Mouse (Mus musculus) ES-E14 (cell line): Measurements from ENCODE around the gene 1700029F12Rik. TPM values are rescaled to one million over a fixed set of nuclear protein-coding genes. Genes with fewer than 3 reads are reported as not detected.
A peak's percentile ranks its signal among the peaks of the same experiment; 100 is the strongest.

Source experiments
- DNase-seq: peaks from one replicate; pipeline ENCODE4 v3.0.0-alpha.2; 2013; ENCODE audit warnings: low read depth, low spot score
- H3K27ac ChIP-seq: 2 replicates; pipeline ENCODE4 v1.5.1; 2012; ENCODE audit warnings: low read depth, mild to moderate bottlenecking, low read length, moderate library complexity, mixed read lengths; ENCODE audit not compliant: poor library complexity, insufficient read depth, severe bottlenecking
- H3K36me3 ChIP-seq: 2 replicates; pipeline ENCODE4 v1.6.1; 2012; ENCODE audit warnings: mild to moderate bottlenecking, low read length, moderate library complexity, mixed read lengths; ENCODE audit not compliant: control insufficient read depth, poor library complexity, insufficient read depth, severe bottlenecking
- H3K4me1 ChIP-seq, 2 experiments: fragments of 150-350 bp in 1 of 2; sonication (generic) in 1 of 2; 2 replicates each; pipeline ENCODE4 v1.6.1; 2012; ENCODE audit warnings: low read length in 2 of 2, mild to moderate bottlenecking in 1 of 2, mixed read lengths in 1 of 2; ENCODE audit not compliant: control insufficient read depth in 2 of 2, insufficient read depth in 2 of 2, poor library complexity in 1 of 2
- H3K4me3 ChIP-seq, 2 experiments: fragments of 150-350 bp in 1 of 2; sonication (generic) in 1 of 2; 2 replicates each; pipeline ENCODE4 v1.5.1; 2012; ENCODE audit warnings: low read length in 2 of 2, low read depth in 1 of 2, mild to moderate bottlenecking in 1 of 2, mixed read lengths in 1 of 2; ENCODE audit not compliant: insufficient read depth in 1 of 2, poor library complexity in 1 of 2, severe bottlenecking in 1 of 2
- H3K9ac ChIP-seq: 2 replicates; pipeline ENCODE4 v1.6.1; 2012; ENCODE audit warnings: low read depth, mild to moderate bottlenecking, low read length, mixed read lengths; ENCODE audit not compliant: poor library complexity, insufficient read depth, severe bottlenecking
- H3K9me3 ChIP-seq: fragments of 150-350 bp; sonication (generic); 2 replicates; pipeline ENCODE4 v1.6.1; 2012; ENCODE audit warnings: low read depth, mild to moderate bottlenecking, low read length; ENCODE audit not compliant: control insufficient read depth, insufficient read depth
- CHD2 ChIP-seq: IDR thresholded peaks from 2 replicates; pipeline ENCODE4 v1.6.1; 2014; ENCODE audit warnings: mild to moderate bottlenecking, low read depth, low read length, inconsistent platforms
- HCFC1 ChIP-seq: IDR thresholded peaks from 2 replicates; pipeline ENCODE4 v1.6.1; 2012; ENCODE audit warnings: low read length, inconsistent platforms, borderline replicate concordance; ENCODE audit not compliant: insufficient read depth
- MAFK ChIP-seq: IDR thresholded peaks from 2 replicates; pipeline ENCODE4 v1.6.1; 2014; ENCODE audit warnings: mild to moderate bottlenecking, low read depth, low read length, inconsistent platforms; ENCODE audit not compliant: insufficient read depth
- ZC3H11A ChIP-seq: IDR thresholded peaks from 2 replicates; pipeline ENCODE4 v1.6.1; 2012; ENCODE audit warnings: low read depth, mild to moderate bottlenecking, inconsistent platforms, low read length, borderline replicate concordance
- ZNF384 ChIP-seq: IDR thresholded peaks from 2 replicates; pipeline ENCODE4 v1.6.1; 2012; ENCODE audit warnings: low read depth, low read length, inconsistent platforms
- in situ Hi-C, 2 experiments: fragments of 600-800 bp; cut with MboI; formaldehyde crosslinking; loops; one replicate each; pipeline ENCODE4 v1.15.1; 2025; ENCODE audit warnings: low sequenced_read_pairs in 2 of 2, inconsistent platforms in 1 of 2; ENCODE audit not compliant: unreplicated experiment in 2 of 2
- total RNA-seq: library from RNA; depleted of rRNA; stranded (reverse); fragments of 300-350 nt; gene quantifications from 2 replicates; pipeline ENCODE4 v1.2.3, GENCODE M21; 2012

The 1700029F12Rik gene
- total RNA-seq, 1 experiment: not detected

DNA sequence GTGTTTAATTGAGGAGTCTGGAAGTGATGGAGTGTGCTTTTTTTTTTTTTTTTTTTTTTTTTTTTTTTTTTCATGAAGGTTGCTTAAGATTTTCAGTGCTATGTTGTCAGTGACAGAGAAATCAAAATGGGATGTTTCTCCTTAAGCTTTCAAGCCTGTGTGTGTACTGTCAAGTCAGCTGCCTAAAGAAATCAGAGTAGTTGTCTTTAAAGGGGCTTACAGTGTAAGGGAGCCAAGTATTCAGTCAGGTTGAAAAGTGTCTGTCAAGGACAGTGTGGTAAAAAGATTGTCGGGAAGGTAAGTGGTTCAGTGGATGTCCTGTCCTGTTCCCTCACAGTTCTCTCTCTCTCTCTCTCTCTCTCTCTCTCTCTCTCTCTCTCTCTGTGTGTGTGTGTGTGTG lies 39.3 kb upstream of the 1700029F12Rik start:
- H3K9me3 ChIP-seq: no peaks in the 10 kb centered on the region
- DNase-seq: no peak
- H3K36me3 ChIP-seq: peaks cover 3% of the 10 kb centered on the region
- peak overlapping the region; percentile 90 to 99; a peak in 3 of 4 replicates for H3K4me3 ChIP-seq
- in situ Hi-C loops: no loop called here
- TF ChIP-seq MAFK: no peak
- no peak for TF ChIP-seq HCFC1
- no peak for TF ChIP-seq CHD2
- no peak for TF ChIP-seq ZNF384
- no peak for TF ChIP-seq ZC3H11A
- no peak overlapping the region for H3K27ac ChIP-seq
- peaks cover 12 to 25% of the 10 kb centered on the region in 2 experiments for H3K4me1 ChIP-seq
- peak overlapping the region; percentile 41; the same call in 1 of the 2 replicates for H3K9ac ChIP-seq

GRCm38 (mm10) chr13:97071626-97072241 lies 37.6 kb upstream of the 1700029F12Rik start:
- Histone ChIP-seq H3K9ac (peak overlapping the region; percentile 88), H3K36me3 (no peaks in the 10 kb centered on the region), H3K9me3 (no peaks in the 10 kb centered on the region), H3K27ac (peak overlapping the region; percentile 99), H3K4me3 (peak overlapping the region; percentile 90 to 99), H3K4me1 (peaks cover 10 to 26% of the 10 kb centered on the region in 2 experiments)
- DNase-seq: no peak
- TF ChIP-seq MAFK (no peak), ZC3H11A (no peak), CHD2 (no peak)
- in situ Hi-C loops: no loop called here

DNA sequence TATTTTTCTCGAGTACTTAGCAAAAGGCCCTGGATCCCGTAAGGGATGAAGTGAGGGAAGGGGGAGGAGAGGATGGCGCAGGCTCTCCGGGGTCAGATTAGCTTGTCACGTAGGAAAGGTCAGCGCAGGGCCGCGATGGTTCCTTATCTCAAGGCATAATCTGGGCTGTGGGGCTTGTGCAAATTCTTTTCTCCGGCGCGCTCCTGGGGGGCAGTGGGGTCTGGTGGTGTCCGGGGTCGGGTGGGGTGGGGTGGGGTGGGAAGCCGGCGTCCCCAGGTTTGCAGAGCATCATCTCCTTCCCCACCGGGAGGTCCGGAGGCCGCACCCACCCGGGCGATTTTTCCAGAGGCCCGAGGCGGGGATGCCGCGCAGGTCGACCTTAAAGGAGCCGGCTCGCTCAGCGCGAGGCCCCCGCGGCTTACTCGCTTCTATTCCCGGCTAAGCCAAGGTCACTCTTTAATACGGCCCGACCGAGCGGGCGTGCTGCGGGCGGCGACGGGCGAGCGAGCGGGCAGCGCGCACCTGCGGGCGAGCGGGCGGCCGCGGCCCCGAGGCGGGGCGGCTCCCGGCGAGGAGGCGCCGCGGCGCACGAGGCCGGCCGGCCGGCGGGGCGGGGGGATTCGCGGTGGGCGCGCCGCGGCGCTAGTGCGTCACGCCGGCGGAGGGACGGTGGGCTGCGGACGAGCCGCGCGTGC lies 36.9 kb upstream of the 1700029F12Rik start:
- H3K9me3 ChIP-seq: no peaks in the 10 kb centered on the region
- DNase-seq: no peak
- no peaks in the 10 kb centered on the region for H3K36me3 ChIP-seq
- TF ChIP-seq MAFK: no peak
- no peak for TF ChIP-seq CHD2
- TF ChIP-seq HCFC1: no peak
- no peak for TF ChIP-seq ZNF384
- no peak for TF ChIP-seq ZC3H11A
- peaks cover 12 to 26% of the 10 kb centered on the region in 2 experiments for H3K4me1 ChIP-seq
- in situ Hi-C loops: no loop called here
- peak overlapping the region; percentile 66 to 99 for H3K4me3 ChIP-seq
- H3K9ac ChIP-seq: peak overlapping the region; percentile 88
- H3K27ac ChIP-seq: peak overlapping the region; percentile 99

DNA sequence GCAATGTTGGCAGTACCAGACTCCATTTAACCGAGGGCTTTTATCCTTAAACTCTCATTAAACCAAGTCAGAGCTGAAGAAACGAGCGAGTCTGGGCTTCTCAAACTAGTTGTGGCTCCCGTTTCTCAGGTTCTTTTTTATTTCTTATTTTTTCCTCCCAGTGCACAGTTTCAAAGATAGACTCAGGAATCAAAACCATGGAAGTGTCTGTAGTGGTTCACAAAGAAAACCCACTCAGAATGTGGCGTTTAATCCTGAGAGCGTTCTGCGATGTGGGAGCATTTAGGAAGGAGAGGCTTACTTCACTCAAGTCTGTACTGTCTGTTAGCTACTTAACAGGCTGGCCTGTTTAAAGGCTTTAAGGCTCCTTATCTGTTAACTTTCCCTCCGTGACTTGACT lies 34.0 kb upstream of the 1700029F12Rik start:
- peak overlapping the region; percentile 57 to 66 for H3K4me3 ChIP-seq

More for the DNA sequence above, 34.0 kb upstream of the 1700029F12Rik start:
- peaks cover 13 to 20% of the 10 kb centered on the region in 2 experiments for H3K4me1 ChIP-seq
- H3K9me3 ChIP-seq: no peaks in the 10 kb centered on the region
- H3K27ac ChIP-seq: peak overlapping the region; percentile 94; the same call in 1 of the 2 replicates
- DNase-seq: no peak
- H3K36me3 ChIP-seq: no peaks in the 10 kb centered on the region
- H3K9ac ChIP-seq: peak overlapping the region; percentile 33; the same call in 1 of the 2 replicates
- in situ Hi-C loops: no loop called here
- no peak for TF ChIP-seq ZNF384
- TF ChIP-seq ZC3H11A: no peak
- TF ChIP-seq CHD2: no peak
